Mouse (Mus musculus) CH12.LX (cell line): ENCODE measurements at regions not wholly inside any gene's neighbourhood (a gene's known extent, or its start where the extent isn't known, plus 50 kb on each side); places are given as distances from the start of the nearest gene placed in this dataset.
"Not testable (repeated sequence)": the region's sequence is repeated elsewhere in the genome, so short reads cannot be mapped to it uniquely, and the experiment has no call there.

ENCODE experiments used
- DNase-seq: peaks from one replicate; pipeline ENCODE4 v3.0.0-alpha.2; 2013; ENCODE audit errors: extremely low read depth
- H3K27ac ChIP-seq: 2 replicates; pipeline ENCODE4 v1.5.1; 2012; ENCODE audit warnings: low read depth, mild to moderate bottlenecking, control low read depth, moderate library complexity; ENCODE audit not compliant: insufficient read depth
- H3K27me3 ChIP-seq: replicated peaks from 2 replicates; pipeline ENCODE3; 2012; ENCODE audit warnings: inconsistent platforms
- H3K36me3 ChIP-seq, 2 experiments: replicated peaks in 1 of 2; 2 replicates each; pipeline versions ENCODE3 to v1.6.1; 2012; ENCODE audit warnings: inconsistent platforms in 1 of 2, low read length in 1 of 2, mild to moderate bottlenecking in 1 of 2, mixed read lengths in 1 of 2, moderate library complexity in 1 of 2; ENCODE audit not compliant: control insufficient read depth in 1 of 2, insufficient read depth in 1 of 2
- H3K4me1 ChIP-seq, 2 experiments: 2 replicates each; pipeline ENCODE4 v1.6.1; 2012; ENCODE audit warnings: inconsistent platforms in 1 of 2, moderate library complexity in 1 of 2; ENCODE audit not compliant: insufficient read depth in 2 of 2, control insufficient read depth in 1 of 2
- H3K4me2 ChIP-seq: 2 replicates; pipeline ENCODE4 v1.6.1; 2012; ENCODE audit warnings: low read depth, mild to moderate bottlenecking, control low read depth; ENCODE audit not compliant: poor library complexity, insufficient read depth, severe bottlenecking
- H3K4me3 ChIP-seq, 3 experiments: fragments of 150-350 bp in 1 of 3; sonication (generic) in 1 of 3; replicated peaks in 1 of 3; 2 replicates each; pipeline versions ENCODE3 to v1.5.1; 2011 to 2012; ENCODE audit warnings: low read depth in 2 of 3, low read length in 2 of 3, mild to moderate bottlenecking in 2 of 3, moderate library complexity in 2 of 3, control low read depth in 1 of 3, improper control_type of control experiment in 1 of 3, inconsistent platforms in 1 of 3, mixed read lengths in 1 of 3; ENCODE audit not compliant: poor library complexity in 1 of 3
- H3K79me2 ChIP-seq: replicated peaks from 2 replicates; pipeline ENCODE4 v1.6.1; 2012; ENCODE audit warnings: mild to moderate bottlenecking, moderate library complexity; ENCODE audit not compliant: control insufficient read depth, poor library complexity, insufficient read depth, severe bottlenecking; ENCODE audit errors: extremely low read depth
- H3K9ac ChIP-seq: 2 replicates; pipeline ENCODE4 v1.6.1; 2012; ENCODE audit warnings: low read depth, mild to moderate bottlenecking, control low read depth, moderate library complexity; ENCODE audit not compliant: insufficient read depth
- H3K9me3 ChIP-seq: replicated peaks from 2 replicates; pipeline ENCODE3; 2012; ENCODE audit warnings: low read length, inconsistent platforms, mixed read lengths
- BHLHE40 ChIP-seq: IDR thresholded peaks from 2 replicates; pipeline ENCODE4 v1.6.1; 2011; ENCODE audit warnings: mild to moderate bottlenecking, low read depth, low read length, improper control_type of control experiment
- CTCF ChIP-seq, 2 experiments: IDR thresholded peaks in 1 of 2; conservative IDR thresholded peaks in 1 of 2; 2 replicates each; pipeline ENCODE4 v1.5.1; 2011 to 2012; ENCODE audit warnings: low read depth in 2 of 2, low read length in 2 of 2, improper control_type of control experiment in 1 of 2, inconsistent platforms in 1 of 2, mild to moderate bottlenecking in 1 of 2, moderate library complexity in 1 of 2
- MAFK ChIP-seq: IDR thresholded peaks from 2 replicates; pipeline ENCODE4 v1.6.1; 2011; ENCODE audit warnings: low read length, improper control_type of control experiment; ENCODE audit not compliant: insufficient replicate concordance
- MAZ ChIP-seq: IDR thresholded peaks from 2 replicates; pipeline ENCODE4 v1.6.1; 2012; ENCODE audit warnings: low read depth, mild to moderate bottlenecking, inconsistent platforms, low read length, improper control_type of control experiment, moderate library complexity
- NELFE ChIP-seq: IDR thresholded peaks from 2 replicates; pipeline ENCODE4 v1.6.1; 2011; ENCODE audit warnings: low read depth, low read length, improper control_type of control experiment
- POLR2AphosphoS2 ChIP-seq: IDR thresholded peaks from 2 replicates; pipeline ENCODE4 v1.6.1; 2011; ENCODE audit warnings: low read depth, low read length, improper control_type of control experiment
- SMC3 ChIP-seq: IDR thresholded peaks from 2 replicates; pipeline ENCODE4 v1.6.1; 2011; ENCODE audit warnings: low read depth, low read length, improper control_type of control experiment
- USF2 ChIP-seq: conservative IDR thresholded peaks from 2 replicates; pipeline ENCODE4 v1.6.1; 2011; ENCODE audit warnings: low read depth, low read length, improper control_type of control experiment
- ZNF384 ChIP-seq: IDR thresholded peaks from 2 replicates; pipeline ENCODE4 v1.6.1; 2012; ENCODE audit warnings: low read depth, low read length, improper control_type of control experiment, inconsistent platforms
- dilution Hi-C: fragments of 300-500 bp; cut with MboI; formaldehyde crosslinking; loops from 2 replicates; pipeline ENCODE4 v1.14.3; 2020; ENCODE audit warnings: low sequenced_read_pairs; ENCODE audit not compliant: extremely low pct_unique_long_range_greater_than_20kb, extremely low pct_ligation_motif_present
- in situ Hi-C: fragments of 300-500 bp; cut with MboI; formaldehyde crosslinking; loops from 3 replicates; pipeline ENCODE4 v1.14.3; 2019; ENCODE audit warnings: low sequenced_read_pairs, low pct_ligation_motif_present, low pct_unique_long_range_greater_than_20kb, mixed read lengths

DNA sequence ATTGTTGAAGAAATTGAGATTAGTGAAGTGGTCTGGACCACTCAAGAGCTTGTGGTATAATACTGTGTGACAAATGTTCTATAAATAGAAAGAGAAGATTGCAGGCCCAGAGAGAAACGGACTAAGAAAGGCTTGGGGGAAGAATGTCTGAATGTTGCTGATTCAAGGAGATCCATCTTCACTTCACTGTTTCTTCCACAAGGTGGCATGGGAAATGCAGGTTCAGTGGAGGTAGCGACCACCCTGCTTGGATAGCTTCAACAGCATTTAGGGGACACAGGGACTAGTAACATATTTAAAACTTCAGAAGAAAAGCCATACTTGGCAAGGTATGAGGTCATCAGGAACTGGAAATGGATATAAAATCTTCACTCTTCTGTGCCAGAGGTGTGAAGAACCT, 316.5 kb downstream of the Nek10 start:
- dilution Hi-C loops (no loop called here), in situ Hi-C loops (no loop called here)
- Histone ChIP-seq H3K36me3 (no peaks in the 10 kb centered on the region), H3K9ac (no peak overlapping the region), H3K27ac (no peak overlapping the region), H3K4me1 (no peaks in the 10 kb centered on the region), H3K4me3 (no peak overlapping the region), H3K79me2 (no peaks in the 10 kb centered on the region), H3K4me2 (no peak overlapping the region), H3K27me3 (no peaks in the 10 kb centered on the region)
- TF ChIP-seq USF2 (no peak), SMC3 (peak; percentile 12; the same call in 1 of the 2 replicates), CTCF (conservative IDR thresholded peaks at IDR 0.05 in 1 of 2, IDR thresholded peaks at IDR 0.05 in 1 of 2; ENCODE audit: low read depth in 2 of 2, low read length in 2 of 2) (peak in 1 of 2 experiments; percentile 19; a peak in 1 of 4 replicates)
- TF ChIP-seq, all 38 proteins: peak for 2
- H3K9me3 ChIP-seq = no peaks in the 10 kb centered on the region
- DNase-seq = no peak

DNA sequence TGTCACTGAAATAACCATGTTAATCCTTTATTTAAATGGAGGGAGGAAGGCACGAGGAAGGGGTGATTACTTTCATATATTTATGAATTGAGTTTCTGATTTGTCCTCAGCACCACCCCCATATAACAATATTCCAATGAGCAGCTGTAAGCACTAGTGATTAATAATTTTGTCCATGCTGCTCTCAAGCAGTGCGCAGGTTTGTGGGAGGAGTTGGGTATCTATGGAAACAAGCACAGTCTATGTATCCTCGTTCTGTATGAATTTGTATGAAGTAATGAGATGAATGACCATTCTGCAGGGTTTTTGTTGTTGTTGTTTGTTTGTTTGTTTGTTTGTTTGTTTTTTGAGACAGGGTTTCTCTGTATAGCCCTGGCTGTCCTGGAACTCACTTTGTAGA, 310.6 kb downstream of the Lrrc3b start:
- in situ Hi-C loops (no loop called here), dilution Hi-C loops (no loop called here)
- no peaks in the 10 kb centered on the region for H3K4me1 ChIP-seq

DNA sequence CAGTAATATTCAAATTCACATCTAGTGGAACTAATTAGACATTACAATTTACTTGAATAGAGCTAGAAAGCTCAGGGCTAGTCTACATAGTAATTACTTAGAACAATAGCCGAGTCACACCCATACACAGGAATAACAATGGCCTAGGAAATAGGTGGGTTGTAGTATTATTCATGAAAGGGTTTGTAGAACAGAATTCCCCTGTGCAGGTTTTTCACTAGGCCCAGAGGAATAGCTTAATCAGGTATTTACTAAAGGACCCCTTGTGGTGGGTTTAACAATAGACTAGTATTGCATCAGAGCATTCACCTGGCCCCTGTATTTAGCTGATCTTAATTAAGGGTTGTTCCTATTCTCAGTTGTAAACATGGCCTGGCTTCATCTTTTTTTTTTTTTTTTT, 297.9 kb downstream of the Lrrc3b start:
- dilution Hi-C loops, H3K9ac ChIP-seq, H3K9me3 ChIP-seq, H3K4me2 ChIP-seq, H3K27me3 ChIP-seq, H3K36me3 ChIP-seq, H3K79me2 ChIP-seq, DNase-seq, H3K4me3 ChIP-seq, in situ Hi-C loops, H3K27ac ChIP-seq: not testable (repeated sequence)
- H3K4me1 ChIP-seq = peaks cover 0 to 11% of the 10 kb centered on the region in 2 experiments; a peak in 2 of 4 replicates

More for the DNA sequence above, 310.6 kb downstream of the Lrrc3b start:
- H3K27me3 ChIP-seq = no peaks in the 10 kb centered on the region
- DNase-seq = no peak
- H3K36me3 ChIP-seq = no peaks in the 10 kb centered on the region
- no peak overlapping the region for H3K4me3 ChIP-seq
- no peaks in the 10 kb centered on the region for H3K79me2 ChIP-seq
- TF ChIP-seq NELFE (no peak), POLR2AphosphoS2 (no peak), MAFK (no peak), ZNF384 (no peak), BHLHE40 (no peak), MAZ (no peak)
- TF ChIP-seq, all 38 proteins: peak for 0
- H3K27ac ChIP-seq = no peak overlapping the region
- no peaks in the 10 kb centered on the region for H3K9me3 ChIP-seq
- no peak overlapping the region for H3K4me2 ChIP-seq
- H3K9ac ChIP-seq = no peak overlapping the region
